Mouse (Mus musculus) heart, embryonic 13.5 days (tissue): ENCODE measurements around the gene Car9. TPM values are rescaled to one million over a fixed set of nuclear protein-coding genes. Genes with fewer than 3 reads are reported as not detected.
A peak's percentile ranks its signal among the peaks of the same experiment; 100 is the strongest.

ENCODE experiments used
- ATAC-seq: fragments of 200-750 bp; cut with Nextera tagmentation; 2 replicates; pipeline ENCODE4 v1.8.0; 2017; ENCODE audit warnings: moderate TSS enrichment; ENCODE audit not compliant: insufficient number of reproducible peaks, low FRiP score, low TSS enrichment; ENCODE audit errors: extremely low read depth
- H3K27ac ChIP-seq: fragments of 300-500 bp; sonication (generic); replicated peaks from 2 replicates; pipeline ENCODE4 v1.5.1; 2015; ENCODE audit warnings: moderate library complexity, mild to moderate bottlenecking, inconsistent platforms
- H3K27me3 ChIP-seq: fragments of 300-500 bp; sonication (generic); replicated peaks from 2 replicates; pipeline ENCODE4 v1.6.1; 2015; ENCODE audit warnings: mild to moderate bottlenecking, inconsistent platforms
- H3K36me3 ChIP-seq: fragments of 300-500 bp; sonication (generic); 2 replicates; pipeline ENCODE4 v1.6.1; 2015; ENCODE audit warnings: mild to moderate bottlenecking, inconsistent platforms
- H3K4me1 ChIP-seq: fragments of 300-500 bp; sonication (generic); 2 replicates; pipeline ENCODE4 v1.6.1; 2015; ENCODE audit warnings: inconsistent platforms
- H3K4me2 ChIP-seq: fragments of 300-500 bp; sonication (generic); 2 replicates; pipeline ENCODE4 v1.6.1; 2015; ENCODE audit warnings: inconsistent platforms, mild to moderate bottlenecking, moderate library complexity
- H3K4me3 ChIP-seq: fragments of 300-500 bp; sonication (generic); 2 replicates; pipeline ENCODE4 v1.5.1; 2015; ENCODE audit warnings: moderate library complexity, mild to moderate bottlenecking, inconsistent platforms
- H3K9ac ChIP-seq: fragments of 300-500 bp; sonication (generic); 2 replicates; pipeline ENCODE4 v1.6.1; 2015; ENCODE audit warnings: inconsistent platforms, mild to moderate bottlenecking, moderate library complexity
- H3K9me3 ChIP-seq: fragments of 300-500 bp; sonication (generic); 2 replicates; pipeline ENCODE4 v1.6.1; 2016; ENCODE audit warnings: inconsistent platforms
- WGBS: fragments of 180-500 bp; shearing (Covaris S2); methylation state at CpG from one replicate; pipeline ENCODE4 v1.1.7; 2015; ENCODE audit warnings: mixed read lengths; 5-methylcytosine and 5-hydroxymethylcytosine counted together
- polyA plus RNA-seq: library from polyadenylated mRNA; unstranded; fragments of >200 nt; fragmentation: Nextera tagmentation; extraction: Ambion mirVana; gene quantifications from 2 replicates; pipeline ENCODE4 v1.2.1, GENCODE M21; 2015

Car9 gene
- polyA plus RNA-seq, 1 experiment from 2014 or later = 1.8 TPM

DNA sequence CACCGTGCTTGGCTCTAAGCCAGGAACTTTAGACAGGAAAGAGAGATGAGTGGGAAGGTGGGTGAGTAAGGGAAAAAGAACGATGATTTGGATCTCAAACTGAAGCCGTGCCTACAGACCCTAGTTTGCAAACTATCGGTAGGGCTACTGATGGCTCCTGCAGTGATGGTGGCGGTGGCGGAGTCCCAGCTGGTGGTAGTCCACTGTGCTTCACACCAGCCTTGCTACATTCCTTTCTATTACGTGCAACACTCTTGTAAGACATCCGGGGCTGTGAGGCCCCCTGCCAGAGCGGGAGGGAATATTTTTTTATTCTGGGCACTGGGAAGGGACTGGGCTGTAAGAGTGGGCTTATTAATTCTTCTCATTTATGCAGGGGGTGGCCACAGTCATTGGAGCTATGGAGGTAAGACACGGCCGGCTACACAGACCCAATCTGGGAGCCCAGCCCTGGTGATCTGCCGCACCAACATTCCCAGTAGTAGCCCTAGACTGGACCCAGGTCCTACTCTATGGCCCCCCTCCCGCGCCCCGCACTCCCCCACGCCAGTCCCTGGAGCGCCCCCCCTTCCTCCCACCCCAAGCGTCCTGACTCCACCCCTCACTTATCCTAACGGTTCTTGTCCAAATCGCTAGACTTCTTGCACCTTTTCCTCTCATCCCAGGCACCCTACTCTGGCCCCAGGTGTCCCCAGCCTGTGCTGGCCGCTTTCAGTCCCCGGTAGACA is 1.3 kb downstream of the Car9 start:
- WGBS = 4% methylated on average over 22 of the region's 22 CpGs

DNA sequence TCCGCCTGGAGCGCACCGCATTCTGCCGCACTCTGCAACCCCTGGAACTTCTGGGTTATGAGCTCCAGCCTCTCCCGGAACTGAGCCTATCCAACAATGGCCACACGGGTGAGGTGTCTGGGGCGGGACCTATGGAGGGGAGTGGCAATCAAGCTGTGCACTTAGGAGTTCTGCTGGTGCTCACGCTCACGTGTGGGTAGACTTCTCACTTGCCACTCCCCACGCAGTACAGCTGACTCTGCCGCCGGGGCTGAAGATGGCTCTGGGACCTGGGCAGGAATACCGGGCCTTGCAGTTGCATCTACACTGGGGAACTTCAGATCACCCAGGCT is 1.9 kb downstream of the Car9 start:
- peak overlapping the region; percentile 58 for H3K4me3 ChIP-seq
- no peaks in the 10 kb centered on the region for H3K9me3 ChIP-seq
- WGBS = 2% methylated on average over 13 of the region's 13 CpGs
- peak overlapping the region; percentile 88 for H3K4me2 ChIP-seq
- peak overlapping the region; percentile 84 for H3K9ac ChIP-seq
- H3K27me3 ChIP-seq = peaks cover 11% of the 10 kb centered on the region; the same call in 1 of the 2 replicates
- peak; percentile 60; the same call in 1 of the 2 replicates for ATAC-seq
- peaks cover 33% of the 10 kb centered on the region for H3K4me1 ChIP-seq
- peak overlapping the region; percentile 55; the same call in 1 of the 2 replicates for H3K27ac ChIP-seq
- no peaks in the 10 kb centered on the region for H3K36me3 ChIP-seq

More for the DNA sequence above, 1.3 kb downstream of the Car9 start:
- Histone ChIP-seq H3K27me3 (peaks cover 11% of the 10 kb centered on the region; the same call in 1 of the 2 replicates), H3K36me3 (no peaks in the 10 kb centered on the region), H3K4me1 (peaks cover 32% of the 10 kb centered on the region), H3K4me2 (peak overlapping the region; percentile 88), H3K4me3 (peak overlapping the region; percentile 58), H3K27ac (peak overlapping the region; percentile 55; the same call in 1 of the 2 replicates), H3K9ac (peak overlapping the region; percentile 84), H3K9me3 (no peaks in the 10 kb centered on the region)
- no peak for ATAC-seq

DNA sequence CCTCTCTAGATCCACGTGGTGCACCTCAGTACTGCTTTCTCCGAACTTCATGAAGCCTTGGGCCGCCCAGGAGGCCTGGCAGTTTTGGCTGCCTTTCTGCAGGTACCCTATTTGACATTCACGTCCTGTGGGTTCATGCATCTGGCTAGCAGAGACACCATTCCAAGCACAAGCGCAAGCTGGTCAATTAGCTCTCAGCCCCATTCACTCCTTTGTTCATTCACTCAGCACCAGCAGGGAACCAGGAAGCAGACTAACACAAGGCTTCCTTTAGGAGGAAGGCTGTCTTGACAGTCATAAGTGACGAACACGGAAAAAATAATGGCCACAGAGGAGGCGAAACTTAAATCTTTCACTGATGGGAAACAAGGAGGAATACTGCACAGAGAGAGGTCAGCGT is 2.3 kb downstream of the Car9 start:
- Histone ChIP-seq H3K9ac (peak overlapping the region; percentile 84), H3K9me3 (no peaks in the 10 kb centered on the region), H3K27me3 (peaks cover 11% of the 10 kb centered on the region; the same call in 1 of the 2 replicates), H3K4me2 (peak overlapping the region; percentile 88), H3K27ac (no peak overlapping the region), H3K4me1 (peaks cover 38% of the 10 kb centered on the region), H3K36me3 (no peaks in the 10 kb centered on the region), H3K4me3 (peak overlapping the region; percentile 58)
- WGBS = 33% methylated on average over 9 of the region's 9 CpGs
- ATAC-seq = no peak

GRCm38 (mm10) chr4:43511675-43512454 is 5.1 kb downstream of the Car9 start:
- Histone ChIP-seq H3K4me2 (no peak overlapping the region), H3K9ac (no peak overlapping the region), H3K27ac (no peak overlapping the region), H3K9me3 (no peaks in the 10 kb centered on the region), H3K4me3 (no peak overlapping the region), H3K36me3 (peaks cover 26% of the 10 kb centered on the region), H3K4me1 (peaks cover 60% of the 10 kb centered on the region), H3K27me3 (peaks cover 10% of the 10 kb centered on the region; the same call in 1 of the 2 replicates)
- ATAC-seq = no peak
- 49% methylated on average over 19 of the region's 19 CpGs for WGBS

GRCm38 (mm10) chr4:43512653-43513052 is 5.9 kb downstream of the Car9 start:
- Histone ChIP-seq H3K27ac (no peak overlapping the region), H3K27me3 (0 out of 2 replicates have a peak, but pooled peaks cover 2% of the 10 kb centered on the region), H3K4me1 (peaks cover 59% of the 10 kb centered on the region), H3K9ac (no peak overlapping the region), H3K36me3 (peaks cover 34% of the 10 kb centered on the region), H3K4me3 (no peak overlapping the region), H3K4me2 (no peak overlapping the region), H3K9me3 (no peaks in the 10 kb centered on the region)
- 43% methylated on average over 7 of the region's 7 CpGs for WGBS
- ATAC-seq = no peak

- no peak for ATAC-seq
- 79% methylated on average over 4 of the region's 4 CpGs for WGBS
Observed at GRCm38 (mm10) chr4:43513300-43513699, 6.5 kb downstream of the Car9 start.

DNA sequence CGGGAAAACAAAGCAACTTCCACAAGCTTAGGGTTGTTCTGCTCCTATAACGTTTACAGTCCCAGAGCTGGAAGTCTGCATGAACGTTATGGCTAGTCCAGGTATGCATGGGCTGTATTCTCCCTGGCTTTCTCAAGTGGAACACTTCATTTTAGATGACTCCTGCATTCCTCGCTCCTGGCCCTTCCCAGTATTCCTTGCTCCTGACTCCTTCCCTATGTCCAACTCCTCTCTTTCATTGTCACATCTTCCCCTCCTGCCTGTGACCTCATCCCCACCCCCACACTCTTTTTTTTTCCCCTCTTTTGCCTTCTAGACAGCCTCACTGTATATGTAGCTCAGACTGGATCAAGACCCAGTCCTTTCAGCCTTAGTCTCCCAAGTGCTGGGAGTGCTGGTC is 7.0 kb downstream of the Car9 start:
- WGBS = 48% methylated on average over 4 of the region's 4 CpGs

More at GRCm38 (mm10) chr4:43513300-43513699, 6.5 kb downstream of the Car9 start:
- H3K9ac ChIP-seq = no peak overlapping the region
- no peak overlapping the region for H3K27ac ChIP-seq
- no peaks in the 10 kb centered on the region for H3K9me3 ChIP-seq
- H3K27me3 ChIP-seq = no peaks in the 10 kb centered on the region; the same call in 1 of the 2 replicates
- H3K4me2 ChIP-seq = no peak overlapping the region
- no peak overlapping the region for H3K4me3 ChIP-seq
- peaks cover 40% of the 10 kb centered on the region for H3K36me3 ChIP-seq
- H3K4me1 ChIP-seq = peaks cover 57% of the 10 kb centered on the region

DNA sequence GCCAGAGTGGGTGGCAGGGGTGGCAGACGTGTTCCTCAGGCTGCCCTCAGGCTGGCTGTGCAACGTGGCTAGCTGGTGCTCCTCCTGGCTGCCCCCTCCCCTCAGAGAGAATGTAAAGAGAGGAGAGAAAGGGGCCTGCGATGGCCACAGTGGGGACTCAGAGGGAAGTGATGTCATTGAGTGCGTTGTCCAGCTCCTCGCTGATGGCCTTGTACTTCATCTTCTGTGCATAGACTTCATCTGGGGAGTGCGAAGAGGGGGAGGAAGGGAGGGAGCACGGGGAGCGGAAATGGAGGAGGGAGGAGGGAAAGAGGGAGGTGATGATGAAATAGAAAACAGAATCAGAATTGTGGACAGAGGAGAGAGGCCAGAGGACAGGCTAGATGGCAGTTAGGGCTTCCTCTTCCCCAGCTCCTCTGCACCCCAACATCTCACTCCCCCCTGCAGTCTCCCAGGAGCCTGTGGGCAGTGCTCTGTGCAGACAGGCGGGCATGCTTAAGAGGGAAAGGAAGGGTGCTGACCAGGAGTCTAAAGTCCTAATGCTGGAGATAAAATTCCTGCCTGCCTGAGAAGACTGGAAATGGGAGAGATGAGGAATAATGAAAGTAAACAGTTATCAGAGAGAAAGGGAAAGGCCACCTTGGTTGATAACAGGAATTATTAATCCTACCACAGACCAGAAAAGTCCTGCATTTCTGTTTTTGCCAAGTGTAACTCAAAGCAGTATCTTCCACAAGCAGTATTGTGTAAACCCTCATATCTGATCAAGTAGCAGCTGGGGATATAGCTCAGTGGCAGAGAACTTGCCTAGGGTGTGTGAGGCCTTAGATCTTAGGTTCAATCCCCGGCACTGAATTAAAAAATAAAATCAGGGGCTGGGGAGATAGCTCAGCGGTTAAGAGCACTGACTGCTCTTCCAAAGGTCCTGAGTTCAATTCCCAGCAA is 9.3 kb downstream of the Car9 start:
- WGBS = 57% methylated on average over 11 of the region's 11 CpGs
- Histone ChIP-seq H3K4me1 (peaks cover 74% of the 10 kb centered on the region), H3K27me3 (peaks cover 9% of the 10 kb centered on the region; the same call in 1 of the 2 replicates), H3K36me3 (peaks cover 53% of the 10 kb centered on the region), H3K9ac (no peak overlapping the region), H3K4me3 (no peak overlapping the region), H3K9me3 (no peaks in the 10 kb centered on the region), H3K27ac (no peak overlapping the region), H3K4me2 (no peak overlapping the region)
- ATAC-seq = no peak

More for the DNA sequence above, 7.0 kb downstream of the Car9 start:
- Histone ChIP-seq H3K27ac (no peak overlapping the region), H3K9me3 (no peaks in the 10 kb centered on the region), H3K4me2 (no peak overlapping the region), H3K36me3 (peaks cover 45% of the 10 kb centered on the region), H3K9ac (no peak overlapping the region), H3K4me1 (peaks cover 59% of the 10 kb centered on the region), H3K27me3 (peaks cover 2% of the 10 kb centered on the region; the same call in 1 of the 2 replicates), H3K4me3 (no peak overlapping the region)
- ATAC-seq = no peak

GRCm38 (mm10) chr4:43519551-43519950 is 12.8 kb downstream of the Car9 start:
- H3K27ac ChIP-seq = no peak overlapping the region
- H3K4me3 ChIP-seq = peak overlapping the region; percentile 60
- peaks cover 50% of the 10 kb centered on the region for H3K36me3 ChIP-seq
- peaks cover 79% of the 10 kb centered on the region for H3K4me1 ChIP-seq
- peak overlapping the region; percentile 87 for H3K9ac ChIP-seq
- no peaks in the 10 kb centered on the region for H3K9me3 ChIP-seq
- H3K4me2 ChIP-seq = peak overlapping the region; percentile 76
- 30% methylated on average over 10 of the region's 10 CpGs for WGBS
- peaks cover 31% of the 10 kb centered on the region for H3K27me3 ChIP-seq
- ATAC-seq = no peak

- Histone ChIP-seq H3K4me3 (peak overlapping the region; percentile 60), H3K9ac (peak overlapping the region; percentile 87), H3K4me2 (peak overlapping the region; percentile 76), H3K27ac (peak overlapping the region; percentile 90), H3K36me3 (peaks cover 47% of the 10 kb centered on the region), H3K4me1 (peaks cover 75% of the 10 kb centered on the region), H3K27me3 (peaks cover 31% of the 10 kb centered on the region), H3K9me3 (no peaks in the 10 kb centered on the region)
- WGBS = 10% methylated on average over 6 of the region's 6 CpGs
- ATAC-seq = no peak
Observed at GRCm38 (mm10) chr4:43519956-43520355, 13.2 kb downstream of the Car9 start.
